Mouse (Mus musculus): ENCODE results near the gene Gid8.
"Not testable (repeated sequence)": the region's sequence is repeated elsewhere in the genome, so short reads cannot be mapped to it uniquely, and the experiment has no call there.

Gene Gid8

GRCm38 (mm10) chr2:180710276-180711155 lies 599 bp downstream of the Gid8 start:
- DNase-seq (ENCODE audit: low spot score), result peak; percentile 58

DNA sequence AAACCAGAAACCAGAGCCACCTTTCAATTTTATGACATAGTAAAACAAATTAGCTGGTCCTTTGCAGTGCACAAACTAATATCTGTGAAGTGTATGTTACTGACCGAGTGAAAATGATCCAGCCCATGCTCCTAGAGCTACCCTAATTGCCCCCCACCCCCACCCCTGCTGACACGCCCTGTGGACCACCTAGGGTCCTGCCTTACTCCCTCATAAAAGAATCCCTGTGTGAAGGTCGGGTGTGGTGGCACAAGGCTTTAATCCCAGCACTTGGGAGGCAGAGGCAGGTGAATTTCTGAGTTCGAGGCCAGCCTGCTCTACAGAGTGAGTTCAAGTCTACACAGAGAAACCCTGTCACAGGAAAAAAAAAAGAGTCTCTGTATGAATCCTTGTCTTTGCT lies 1.6 kb downstream of the Gid8 start:
- DNase-seq (ENCODE audit: low spot score), result no peak

DNA sequence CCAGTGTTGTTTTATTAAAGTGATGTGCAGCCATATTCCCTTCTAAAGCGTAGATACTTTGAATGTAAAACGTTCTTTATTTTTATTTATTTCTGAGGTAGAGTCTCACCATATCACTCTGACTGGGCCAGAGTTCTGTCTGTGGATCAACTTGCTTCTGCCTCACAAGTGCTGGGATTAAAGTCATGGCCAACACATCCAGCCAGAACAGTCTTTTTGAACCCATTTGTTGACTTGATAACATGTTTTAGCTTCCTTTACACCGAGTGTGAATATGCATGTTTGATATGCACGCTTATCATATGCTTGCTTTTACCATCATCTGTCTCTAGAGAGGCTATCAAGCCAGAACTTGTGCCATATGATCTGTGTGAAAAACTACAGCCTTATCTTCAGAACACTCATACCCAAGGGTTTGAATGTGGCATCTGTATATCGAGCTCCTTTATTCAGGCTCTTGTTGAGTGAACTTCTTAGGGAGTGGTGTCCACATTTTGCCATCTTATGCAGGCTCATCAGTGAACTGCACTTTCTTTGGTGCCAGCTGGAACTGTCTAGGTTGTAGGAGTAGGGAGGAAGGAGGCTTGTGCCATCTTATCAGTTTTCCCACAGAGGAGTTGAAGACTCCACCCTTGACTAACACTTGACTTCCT lies 2.2 kb downstream of the Gid8 start:
- no peak for DNase-seq (ENCODE audit: low spot score)

DNA sequence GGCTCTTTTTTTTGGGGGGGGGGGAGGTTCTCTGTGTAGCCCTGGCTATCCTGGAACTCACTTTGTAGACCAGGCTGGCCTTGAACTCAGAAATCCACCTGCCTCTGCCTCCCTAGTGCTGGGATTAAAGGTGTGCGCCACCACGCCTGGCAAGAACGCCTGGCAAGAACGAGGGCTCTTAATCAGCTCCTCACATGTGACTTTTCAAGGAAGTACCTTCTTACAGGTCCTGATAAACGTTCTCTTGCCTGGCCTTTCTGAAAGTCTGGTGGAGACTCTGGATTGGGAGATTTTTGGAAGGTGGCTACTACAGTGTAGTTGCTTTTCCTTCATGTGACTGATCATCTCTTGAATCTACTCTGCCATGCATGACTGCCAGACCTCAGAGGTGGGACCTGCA lies 12.8 kb downstream of the Gid8 start:
- not testable (repeated sequence) for DNase-seq (ENCODE audit: low spot score)

DNA sequence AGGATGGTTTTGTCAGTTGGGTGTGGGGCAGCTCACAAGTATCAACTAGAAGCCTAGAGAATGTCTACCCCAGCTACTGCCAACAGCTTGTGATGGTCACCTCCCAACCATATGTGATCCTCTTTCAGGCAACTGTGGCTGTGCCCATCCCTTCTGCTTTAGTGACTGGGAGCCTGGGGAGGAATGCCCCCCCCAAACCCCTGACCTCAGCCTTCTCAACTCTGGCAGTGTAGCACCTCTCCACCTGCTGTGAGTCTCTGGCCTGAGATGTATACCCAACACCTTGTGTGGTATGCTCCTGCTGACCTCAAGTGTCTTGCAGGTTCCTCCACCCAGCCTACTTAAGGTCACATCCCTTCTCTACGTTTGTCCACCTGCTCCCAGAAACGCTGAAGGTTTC lies 13.9 kb downstream of the Gid8 start:
- DNase-seq (ENCODE audit: low spot score), result no peak

DNA sequence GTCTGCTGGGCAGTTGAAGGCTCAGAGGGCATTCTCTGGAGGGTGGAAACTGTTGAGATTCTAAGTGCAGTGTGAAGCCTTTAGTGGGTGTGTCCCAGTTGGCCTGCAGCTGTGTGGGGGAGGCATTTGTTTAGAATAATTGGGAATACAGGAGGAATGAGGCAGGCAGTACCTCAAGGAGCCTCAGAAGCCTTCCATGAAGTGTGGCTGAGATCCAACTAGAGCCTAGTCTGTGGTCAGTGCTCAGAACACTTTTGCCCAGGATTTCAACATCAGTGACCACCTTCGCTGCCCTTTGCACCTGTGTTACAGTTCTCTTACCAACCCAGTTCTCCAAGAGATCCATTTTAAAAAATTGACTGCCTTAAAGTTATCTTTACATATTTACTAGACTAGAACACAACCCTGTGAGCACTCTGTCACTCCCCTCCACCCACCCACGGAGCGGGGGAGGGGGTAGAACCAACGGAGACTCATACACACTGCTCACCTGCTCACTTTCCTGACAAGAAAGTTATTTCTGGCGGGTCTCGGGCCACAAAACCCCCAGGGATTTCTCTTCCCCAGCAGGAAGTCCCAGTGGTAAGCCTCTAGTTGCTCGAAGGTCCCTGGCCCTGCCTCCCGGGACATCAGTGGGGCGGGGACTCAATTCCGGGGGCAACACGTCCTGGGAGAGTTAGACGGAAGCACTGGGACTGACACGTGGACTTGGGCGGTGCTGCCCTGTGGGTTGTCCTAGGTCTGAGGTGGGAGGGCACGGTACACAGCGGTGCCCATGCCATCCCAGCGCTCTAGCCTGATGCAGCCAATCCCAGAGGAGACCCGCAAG lies 14.9 kb downstream of the Gid8 start, which contains the start of gene Slc17a9:
Gene Slc17a9, plus strand, starts transcription at position 679 of the 829 bp plus-strand sequence.
- peak; percentile 20 for DNase-seq (ENCODE audit: low spot score)

GRCm38 (mm10) chr2:180725414-180725778 lies 15.5 kb downstream of the Gid8 start:
- no peak for DNase-seq (ENCODE audit: low spot score)

GRCm38 (mm10) chr2:180725856-180726629 lies 16.1 kb downstream of the Gid8 start:
- no peak for DNase-seq (ENCODE audit: low spot score)

DNA sequence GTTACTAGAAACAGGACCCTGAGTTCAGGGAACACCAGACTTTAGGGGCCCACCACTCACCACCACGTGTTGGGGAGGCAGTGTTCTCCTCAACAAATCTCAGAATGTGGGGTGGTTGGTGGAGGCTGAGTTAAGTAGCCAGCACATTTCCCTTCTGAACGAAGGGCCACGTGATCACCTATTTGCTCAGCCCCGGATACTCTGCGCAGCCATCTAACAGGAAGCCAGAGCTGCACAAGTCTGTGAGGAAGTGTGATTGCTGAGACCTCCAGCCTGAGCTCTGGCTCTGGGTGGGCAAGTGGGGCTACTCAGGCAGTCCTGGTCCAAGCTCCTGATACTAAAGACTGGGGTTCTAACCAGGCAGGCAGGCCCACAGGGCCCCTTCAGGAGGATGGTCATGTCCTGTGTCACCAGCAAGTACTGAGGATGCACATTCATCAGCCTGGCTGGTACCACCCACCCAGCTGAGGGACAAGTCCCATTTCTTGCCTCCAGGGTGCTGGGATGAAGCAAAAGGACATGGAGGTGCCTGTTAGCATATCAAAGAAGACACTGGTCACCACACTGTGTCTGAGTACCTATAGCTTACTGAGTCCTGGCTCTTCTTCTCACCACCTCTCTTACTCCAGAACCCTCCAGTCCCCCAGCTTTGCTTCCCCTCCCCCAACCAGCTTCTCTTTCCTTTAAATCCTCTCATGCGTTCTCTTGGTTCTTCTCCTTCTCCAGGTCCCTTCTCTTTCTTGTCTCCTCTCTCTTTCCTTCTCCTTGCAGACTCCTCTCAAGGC lies 16.9 kb downstream of the Gid8 start:
- DNase-seq (ENCODE audit: low spot score), result no peak

- DNase-seq (ENCODE audit: low spot score), result no peak
Measured at GRCm38 (mm10) chr2:180727613-180728021, 17.7 kb downstream of the Gid8 start.

- DNase-seq (ENCODE audit: low spot score), result no peak
Measured at GRCm38 (mm10) chr2:180731036-180731435, 21.1 kb downstream of the Gid8 start.

DNA sequence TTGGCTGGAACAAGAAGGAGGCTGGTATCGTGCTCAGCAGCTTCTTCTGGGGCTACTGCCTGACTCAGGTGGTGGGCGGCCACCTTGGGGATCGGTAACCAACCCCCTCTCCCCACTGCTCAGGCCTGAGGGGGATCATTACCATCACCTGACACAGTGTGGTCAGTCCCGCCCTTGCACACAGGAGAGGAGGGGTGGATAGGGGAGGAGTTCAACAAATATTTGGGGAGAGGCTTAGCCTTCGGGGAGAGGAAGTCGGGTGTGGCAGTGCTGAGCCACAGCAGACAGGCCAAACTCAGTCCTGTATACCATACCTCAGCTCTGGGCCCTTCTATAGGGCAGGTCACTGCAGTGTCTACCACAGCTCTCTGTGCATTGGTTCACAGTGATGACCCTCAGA lies 22.1 kb downstream of the Gid8 start:
- no peak for DNase-seq (ENCODE audit: low spot score)

DNA sequence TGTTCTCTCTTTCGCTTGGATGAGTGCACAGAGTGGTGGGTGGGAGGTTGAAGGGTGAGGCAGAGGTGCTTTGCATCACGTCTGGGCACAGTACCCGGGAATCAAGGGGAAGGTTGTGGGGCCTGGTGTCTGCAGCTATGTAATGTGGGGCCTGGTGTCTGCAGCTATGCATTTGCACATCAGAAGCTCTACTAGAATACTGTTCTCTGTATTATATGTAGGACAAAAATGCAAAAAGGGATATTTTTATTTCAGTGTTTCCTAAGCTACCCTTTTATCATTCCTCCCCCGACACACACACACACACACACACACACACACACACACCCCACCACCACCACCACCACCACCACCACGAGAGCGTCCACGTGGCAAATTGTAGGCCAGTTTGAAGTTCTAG lies 25.3 kb downstream of the Gid8 start:
- no peak for DNase-seq (ENCODE audit: low spot score)

DNA sequence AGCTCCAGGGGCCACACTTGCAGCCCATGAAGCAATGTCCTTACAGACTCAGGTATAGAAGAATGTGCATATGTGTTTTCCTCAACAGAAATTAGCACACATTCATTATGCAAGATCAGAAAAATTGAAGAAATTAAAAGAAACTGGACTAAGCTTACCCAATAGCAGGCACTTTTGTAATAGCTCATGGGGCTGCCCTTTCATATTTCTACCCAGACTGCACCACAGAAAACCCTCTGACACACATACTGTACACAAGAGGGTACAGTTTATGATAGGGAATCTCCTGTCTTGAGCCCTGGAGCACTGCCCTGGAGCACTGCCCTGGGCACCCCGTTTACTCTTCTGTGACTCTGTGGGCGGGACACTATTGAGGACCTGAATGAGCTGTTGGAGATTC lies 28.1 kb downstream of the Gid8 start:
- peak; percentile 54 for DNase-seq (ENCODE audit: low spot score)

GRCm38 (mm10) chr2:180740349-180740748 lies 30.4 kb downstream of the Gid8 start:
- DNase-seq (ENCODE audit: low spot score), result no peak

DNA sequence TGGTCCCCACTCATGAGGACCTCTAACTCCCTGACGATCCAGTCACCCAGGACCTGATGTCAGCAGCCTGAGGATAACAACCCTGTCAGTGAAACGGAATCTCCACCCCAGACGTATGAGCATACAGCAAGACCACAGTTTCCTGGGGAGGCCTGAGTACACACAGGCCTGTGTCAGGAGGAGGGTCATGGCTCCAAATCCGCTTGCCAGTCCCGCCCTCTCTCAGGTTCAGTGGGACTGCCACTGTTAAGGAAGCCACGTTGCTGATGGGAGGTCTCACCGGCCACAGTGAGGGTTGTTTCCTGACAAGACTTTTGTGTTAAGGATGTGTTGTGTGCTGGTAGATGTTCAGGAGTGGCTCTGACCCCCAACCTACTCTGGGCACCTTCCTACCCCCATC lies 31.5 kb downstream of the Gid8 start:
- no peak for DNase-seq (ENCODE audit: low spot score)

GRCm38 (mm10) chr2:180742820-180743219 lies 32.9 kb downstream of the Gid8 start:
- DNase-seq (ENCODE audit: low spot score), result no peak

GRCm38 (mm10) chr2:180743321-180743720 lies 33.4 kb downstream of the Gid8 start:
- no peak for DNase-seq (ENCODE audit: low spot score)

- DNase-seq (ENCODE audit: low spot score), result peak; percentile 91
Measured at GRCm38 (mm10) chr2:180745248-180745927, 35.5 kb downstream of the Gid8 start.

GRCm38 (mm10) chr2:180746569-180747192 lies 36.8 kb downstream of the Gid8 start:
- DNase-seq (ENCODE audit: low spot score), result no peak
